Mouse (Mus musculus) liver, embryonic 13.5 days (tissue): ENCODE results near the gene Sox13. TPM values are rescaled to one million over a fixed set of nuclear protein-coding genes. Genes with fewer than 3 reads are reported as not detected.
A peak's percentile ranks its signal among the peaks of the same experiment; 100 is the strongest.

Experiments used
- ATAC-seq: fragments of 200-750 bp; cut with Nextera tagmentation; 2 replicates; pipeline ENCODE4 v1.8.0; 2017; ENCODE audit warnings: low read depth, mild to moderate bottlenecking, moderate number of reproducible peaks, moderate library complexity
- DNase-seq: peaks from one replicate; pipeline ENCODE4 v3.0.0; 2022
- H3K27ac ChIP-seq: fragments of 300-500 bp; sonication (generic); 2 replicates; pipeline ENCODE4 v1.5.1; 2015; ENCODE audit warnings: moderate library complexity, mild to moderate bottlenecking, inconsistent platforms
- H3K27me3 ChIP-seq: fragments of 300-500 bp; sonication (generic); 2 replicates; pipeline ENCODE4 v1.6.1; 2015; ENCODE audit warnings: mild to moderate bottlenecking, inconsistent platforms
- H3K36me3 ChIP-seq: fragments of 300-500 bp; sonication (generic); 2 replicates; pipeline ENCODE4 v1.6.1; 2015; ENCODE audit warnings: mild to moderate bottlenecking, inconsistent platforms
- H3K4me1 ChIP-seq: fragments of 300-500 bp; sonication (generic); replicated peaks from 2 replicates; pipeline ENCODE4 v1.6.1; 2015; ENCODE audit warnings: inconsistent platforms
- H3K4me2 ChIP-seq: fragments of 300-500 bp; sonication (generic); 2 replicates; pipeline ENCODE4 v1.6.1; 2015; ENCODE audit warnings: inconsistent platforms, mild to moderate bottlenecking, moderate library complexity
- H3K4me3 ChIP-seq: fragments of 300-500 bp; sonication (generic); replicated peaks from 2 replicates; pipeline ENCODE4 v1.5.1; 2015; ENCODE audit warnings: mild to moderate bottlenecking, inconsistent platforms
- H3K9ac ChIP-seq: fragments of 300-500 bp; sonication (generic); 2 replicates; pipeline ENCODE4 v1.6.1; 2015; ENCODE audit warnings: mild to moderate bottlenecking, inconsistent platforms
- H3K9me3 ChIP-seq: fragments of 300-500 bp; sonication (generic); replicated peaks from 2 replicates; pipeline ENCODE4 v1.6.1; 2016; ENCODE audit warnings: inconsistent platforms
- WGBS: fragments of 180-500 bp; shearing (Covaris S2); methylation state at CpG from one replicate; pipeline ENCODE4 v1.1.7; 2015; ENCODE audit not compliant: insufficient replicate concordance; 5-methylcytosine and 5-hydroxymethylcytosine counted together
- polyA plus RNA-seq: library from polyadenylated mRNA; unstranded; fragments of >200 nt; fragmentation: Nextera tagmentation; extraction: Ambion mirVana; gene quantifications from 2 replicates; pipeline ENCODE4 v1.2.1, GENCODE M21; 2015

Gene Sox13
- polyA plus RNA-seq, 1 experiment from 2014 or later, result 1.3 TPM

DNA sequence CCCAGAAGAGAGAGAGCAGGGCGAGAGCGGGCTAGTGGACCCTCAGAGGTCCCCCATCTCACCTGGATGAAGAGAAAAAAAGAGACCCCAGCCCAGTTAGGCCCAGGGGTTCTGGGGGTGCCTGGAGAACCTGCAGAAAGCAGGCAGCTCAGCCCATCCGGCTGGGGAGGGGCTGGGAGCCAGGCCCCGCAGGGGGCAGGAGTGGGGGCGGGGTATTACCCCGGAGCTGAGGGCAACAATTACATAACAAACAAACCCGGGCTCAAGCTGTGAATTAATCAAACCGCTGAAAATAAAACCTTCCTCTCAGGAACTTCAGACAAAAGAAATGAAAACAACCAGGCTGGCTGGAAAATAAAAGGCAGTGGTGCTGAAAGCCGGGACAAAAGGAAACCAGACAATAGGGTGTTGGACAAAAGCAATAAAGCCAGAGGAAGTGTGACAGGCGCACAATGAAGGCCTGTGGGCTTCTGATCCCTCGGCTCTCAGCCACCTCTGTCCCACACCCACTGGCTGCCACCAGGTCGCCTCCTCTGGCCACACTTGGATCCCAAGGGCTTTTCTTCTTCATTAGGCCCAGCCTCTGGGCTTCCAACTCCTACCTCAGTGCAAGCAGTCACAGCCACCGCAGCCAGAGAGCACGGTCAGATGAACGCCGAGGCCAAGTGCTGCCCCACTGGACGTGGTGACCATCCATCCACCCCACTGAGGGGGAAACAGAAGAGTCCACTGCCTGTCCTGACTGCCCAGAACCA lies 26.5 kb downstream of the Sox13 start:
- DNase-seq (no peak), ATAC-seq (no peak)
- H3K9ac ChIP-seq, result no peak overlapping the region
- H3K4me1 ChIP-seq, result peaks cover 15% of the 10 kb centered on the region
- H3K4me2 ChIP-seq, result no peak overlapping the region
- H3K27ac ChIP-seq, result no peak overlapping the region
- 29% methylated on average over 17 of the region's 17 CpGs for WGBS
- H3K36me3 ChIP-seq, result peaks cover 2% of the 10 kb centered on the region; the same call in 1 of the 2 replicates
- no peaks in the 10 kb centered on the region for H3K9me3 ChIP-seq
- H3K4me3 ChIP-seq, result no peak overlapping the region
- no peaks in the 10 kb centered on the region for H3K27me3 ChIP-seq

DNA sequence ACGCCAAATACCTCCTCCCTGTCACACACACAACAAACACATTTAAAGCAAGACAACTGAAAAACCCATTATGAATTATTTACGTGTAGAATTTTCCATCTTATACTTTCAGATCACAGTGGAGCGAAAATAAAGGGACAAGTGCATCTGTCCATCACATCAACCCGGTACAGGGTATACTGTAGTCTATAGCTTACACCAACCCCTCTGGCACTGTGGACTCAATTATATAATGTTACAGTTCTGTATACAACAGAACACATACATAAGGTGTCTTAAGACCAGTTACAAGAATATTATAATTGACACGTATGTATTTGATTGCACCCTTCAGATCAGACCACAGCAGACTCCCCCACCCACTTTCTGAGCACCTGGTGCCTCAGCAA lies 27.1 kb downstream of the Sox13 start:
- no peak overlapping the region for H3K27ac ChIP-seq
- DNase-seq, result no peak
- no peaks in the 10 kb centered on the region for H3K27me3 ChIP-seq
- no peak overlapping the region for H3K4me3 ChIP-seq
- WGBS, result 68% methylated on average over 5 of the region's 5 CpGs
- H3K9me3 ChIP-seq, result no peaks in the 10 kb centered on the region
- peaks cover 15% of the 10 kb centered on the region for H3K4me1 ChIP-seq
- H3K9ac ChIP-seq, result no peak overlapping the region
- H3K36me3 ChIP-seq, result peaks cover 3% of the 10 kb centered on the region
- H3K4me2 ChIP-seq, result no peak overlapping the region
- no peak for ATAC-seq

DNA sequence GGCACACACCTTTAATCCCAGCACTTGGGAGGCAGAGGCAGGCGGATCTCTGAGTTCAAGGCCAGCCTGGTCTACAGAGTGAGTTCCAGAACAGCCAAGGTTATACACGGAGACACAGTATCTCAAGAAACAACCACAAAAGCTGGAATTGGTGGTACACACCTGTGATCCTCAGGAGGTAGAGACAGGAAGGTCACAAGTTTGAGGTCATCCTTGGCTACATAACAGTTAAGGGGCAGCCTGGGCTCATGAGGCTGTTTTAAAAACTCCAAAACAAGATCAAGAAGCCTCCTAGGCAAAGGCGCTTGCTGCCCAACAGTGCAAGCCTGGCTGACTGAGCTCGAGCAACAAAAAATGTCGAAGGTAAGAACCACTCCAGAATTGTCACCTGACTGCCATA lies 27.5 kb downstream of the Sox13 start:
- H3K4me2 ChIP-seq, result no peak overlapping the region
- peaks cover 7% of the 10 kb centered on the region for H3K36me3 ChIP-seq
- DNase-seq (no peak), ATAC-seq (no peak)
- peaks cover 15% of the 10 kb centered on the region for H3K4me1 ChIP-seq
- no peak overlapping the region for H3K9ac ChIP-seq
- no peaks in the 10 kb centered on the region for H3K9me3 ChIP-seq
- WGBS, result 67% methylated on average over 5 of the region's 5 CpGs
- H3K27ac ChIP-seq, result no peak overlapping the region
- no peak overlapping the region for H3K4me3 ChIP-seq
- no peaks in the 10 kb centered on the region for H3K27me3 ChIP-seq

DNA sequence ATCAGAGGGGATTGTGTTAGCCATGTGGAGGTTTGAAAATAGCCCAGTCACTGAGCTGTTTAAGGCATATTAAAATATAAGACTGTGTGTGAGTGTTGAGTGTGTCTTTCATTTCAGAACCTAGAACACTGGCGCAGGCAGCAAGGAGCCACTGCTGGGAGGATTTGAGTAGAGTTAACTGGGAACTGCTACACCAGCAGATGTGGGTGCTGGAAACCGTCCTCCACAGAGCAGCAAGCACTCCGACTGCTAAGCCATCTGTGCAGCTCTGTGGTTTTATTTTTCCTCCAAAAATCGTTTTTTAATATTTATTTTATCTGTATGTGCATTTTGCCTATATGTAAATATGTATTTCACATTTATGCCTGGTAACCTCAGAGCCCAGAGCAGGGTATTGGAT lies 29.5 kb downstream of the Sox13 start:
- WGBS, result 56% methylated on average over 4 of the region's 4 CpGs
- Histone ChIP-seq H3K9me3 (no peaks in the 10 kb centered on the region), H3K4me3 (no peak overlapping the region), H3K27ac (no peak overlapping the region), H3K27me3 (no peaks in the 10 kb centered on the region), H3K9ac (no peak overlapping the region), H3K4me1 (peaks cover 9% of the 10 kb centered on the region), H3K4me2 (no peak overlapping the region), H3K36me3 (peaks cover 16% of the 10 kb centered on the region)
- DNase-seq (no peak), ATAC-seq (no peak)

DNA sequence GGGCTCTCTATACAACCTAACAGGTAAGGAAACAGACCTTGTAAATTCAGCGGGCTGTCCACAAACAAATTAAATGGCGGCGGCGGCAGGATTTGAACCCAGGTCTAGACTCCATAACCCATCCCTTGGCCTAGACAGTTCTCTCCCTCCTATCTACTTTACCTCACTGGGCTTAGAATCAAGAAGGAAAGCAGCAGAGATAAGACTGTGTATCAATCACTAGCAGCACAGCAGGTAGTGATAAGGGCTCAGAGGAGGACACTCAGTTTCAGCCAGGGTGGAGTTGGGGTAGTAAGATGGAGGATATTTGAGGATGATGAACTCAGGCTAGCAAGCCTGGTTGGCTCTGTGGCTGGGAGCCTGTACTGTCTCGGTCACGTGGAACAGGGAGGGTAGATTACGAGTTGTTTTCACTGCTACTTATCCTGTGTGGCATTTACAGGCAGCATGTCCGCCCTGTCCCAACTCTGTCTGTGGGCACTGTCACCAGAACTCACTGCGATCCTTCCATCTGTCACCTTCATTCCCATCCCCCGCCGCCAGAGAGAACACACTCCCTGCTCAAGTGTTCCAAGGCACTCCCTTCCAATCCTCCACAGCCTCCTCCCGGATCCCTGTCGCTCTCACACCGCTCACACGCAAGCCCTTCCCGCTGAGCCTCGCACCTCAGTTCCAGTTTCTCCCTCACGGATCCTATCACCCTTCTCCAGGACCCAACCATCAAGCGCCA lies 36.5 kb downstream of the Sox13 start:
- Histone ChIP-seq H3K9me3 (no peaks in the 10 kb centered on the region), H3K27me3 (no peaks in the 10 kb centered on the region), H3K9ac (no peak overlapping the region), H3K4me1 (peaks cover 15% of the 10 kb centered on the region), H3K4me2 (no peak overlapping the region), H3K36me3 (peaks cover 14% of the 10 kb centered on the region), H3K4me3 (no peak overlapping the region), H3K27ac (no peak overlapping the region)
- 69% methylated on average over 19 of the region's 19 CpGs for WGBS
- ATAC-seq (peak; percentile 45; the same call in 1 of the 2 replicates), DNase-seq (no peak)

DNA sequence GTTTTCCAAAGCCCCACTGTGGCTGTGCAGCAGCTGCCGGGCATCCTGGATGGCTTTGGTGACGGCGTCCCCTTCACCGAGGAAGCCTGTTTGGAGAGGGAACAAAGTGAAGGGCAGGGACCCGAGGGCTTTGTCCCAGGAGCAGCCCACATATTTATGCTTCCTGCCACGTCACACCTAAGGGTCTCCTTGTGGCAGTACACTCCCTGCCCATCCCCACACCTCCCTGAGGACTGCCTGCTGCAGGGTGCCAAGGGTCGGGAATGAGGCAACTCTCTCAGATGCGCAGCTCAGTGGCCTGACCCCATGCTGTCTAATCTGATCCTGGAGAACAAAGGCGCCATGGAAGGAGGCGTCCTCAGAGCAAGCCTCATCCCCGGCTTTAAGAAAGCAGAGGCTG lies 38.0 kb downstream of the Sox13 start:
- DNase-seq, result no peak
- Histone ChIP-seq H3K4me1 (peaks cover 15% of the 10 kb centered on the region), H3K4me3 (no peak overlapping the region), H3K9ac (no peak overlapping the region), H3K36me3 (peaks cover 5% of the 10 kb centered on the region; the same call in 1 of the 2 replicates), H3K4me2 (no peak overlapping the region), H3K9me3 (no peaks in the 10 kb centered on the region), H3K27ac (no peak overlapping the region), H3K27me3 (no peaks in the 10 kb centered on the region)
- WGBS, result 75% methylated on average over 11 of the region's 11 CpGs
- ATAC-seq, result no peak

DNA sequence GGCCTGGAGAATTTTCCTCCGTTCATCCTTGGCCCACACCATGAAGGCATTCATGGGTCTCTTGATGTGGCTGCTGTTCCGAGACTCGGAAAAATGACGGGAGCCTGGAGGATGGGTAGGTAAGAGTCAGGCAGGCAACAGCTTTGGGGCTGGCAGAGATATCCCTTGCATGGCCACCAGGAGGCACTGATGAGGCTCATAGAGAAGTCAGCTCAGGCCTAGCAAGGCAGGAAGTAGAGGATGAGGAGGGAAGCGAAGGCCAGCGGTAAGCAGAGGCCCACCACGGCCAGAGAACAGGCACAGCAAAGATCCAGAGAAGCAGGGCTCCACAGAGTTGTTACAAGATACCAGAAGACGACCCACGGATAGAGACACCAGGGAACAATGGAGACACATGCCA lies 38.7 kb downstream of the Sox13 start:
- no peak overlapping the region for H3K4me3 ChIP-seq
- no peaks in the 10 kb centered on the region for H3K9me3 ChIP-seq
- no peak overlapping the region for H3K4me2 ChIP-seq
- H3K27me3 ChIP-seq, result no peaks in the 10 kb centered on the region
- no peak overlapping the region for H3K9ac ChIP-seq
- H3K27ac ChIP-seq, result no peak overlapping the region
- no peak for ATAC-seq
- DNase-seq, result peak; percentile 58
- WGBS, result 29% methylated on average over 9 of the region's 9 CpGs
- H3K36me3 ChIP-seq, result peaks cover 5% of the 10 kb centered on the region; the same call in 1 of the 2 replicates
- H3K4me1 ChIP-seq, result peaks cover 15% of the 10 kb centered on the region

DNA sequence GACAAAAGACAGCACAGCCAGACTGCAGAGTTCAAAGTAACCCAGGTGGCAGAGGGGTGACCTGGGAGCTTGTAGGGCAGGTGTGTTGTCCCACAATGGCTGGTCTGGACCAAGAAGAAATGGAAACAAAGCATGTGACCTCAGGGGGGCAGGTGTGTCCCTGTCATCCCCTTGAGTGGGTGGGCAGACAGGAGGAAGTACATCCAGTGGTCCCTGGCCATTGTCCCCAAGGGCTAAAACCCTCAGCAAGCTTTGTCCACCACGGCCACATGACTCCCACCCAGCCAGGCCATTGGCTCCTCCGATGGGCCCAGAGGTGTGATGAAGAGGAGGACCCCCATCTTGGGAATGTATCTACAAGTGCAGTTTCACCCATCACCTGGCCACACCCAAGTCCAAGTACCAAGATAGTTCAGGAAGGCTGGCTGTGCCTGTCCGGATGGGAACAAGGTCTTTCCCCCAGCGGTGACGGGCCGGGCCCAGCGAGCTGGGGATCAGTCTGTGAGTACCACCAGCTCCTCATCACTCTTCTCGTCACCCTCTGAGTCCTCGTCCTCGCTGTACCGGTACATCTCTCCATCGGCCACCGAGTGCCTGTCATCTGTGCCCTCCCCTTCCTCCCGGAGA lies 40.9 kb downstream of the Sox13 start:
- Histone ChIP-seq H3K4me2 (no peak overlapping the region), H3K4me3 (no peak overlapping the region), H3K9me3 (no peaks in the 10 kb centered on the region), H3K36me3 (no peaks in the 10 kb centered on the region), H3K27ac (no peak overlapping the region), H3K4me1 (peaks cover 24% of the 10 kb centered on the region), H3K9ac (no peak overlapping the region), H3K27me3 (no peaks in the 10 kb centered on the region)
- ATAC-seq (no peak), DNase-seq (no peak)
- 77% methylated on average over 14 of the region's 14 CpGs for WGBS

DNA sequence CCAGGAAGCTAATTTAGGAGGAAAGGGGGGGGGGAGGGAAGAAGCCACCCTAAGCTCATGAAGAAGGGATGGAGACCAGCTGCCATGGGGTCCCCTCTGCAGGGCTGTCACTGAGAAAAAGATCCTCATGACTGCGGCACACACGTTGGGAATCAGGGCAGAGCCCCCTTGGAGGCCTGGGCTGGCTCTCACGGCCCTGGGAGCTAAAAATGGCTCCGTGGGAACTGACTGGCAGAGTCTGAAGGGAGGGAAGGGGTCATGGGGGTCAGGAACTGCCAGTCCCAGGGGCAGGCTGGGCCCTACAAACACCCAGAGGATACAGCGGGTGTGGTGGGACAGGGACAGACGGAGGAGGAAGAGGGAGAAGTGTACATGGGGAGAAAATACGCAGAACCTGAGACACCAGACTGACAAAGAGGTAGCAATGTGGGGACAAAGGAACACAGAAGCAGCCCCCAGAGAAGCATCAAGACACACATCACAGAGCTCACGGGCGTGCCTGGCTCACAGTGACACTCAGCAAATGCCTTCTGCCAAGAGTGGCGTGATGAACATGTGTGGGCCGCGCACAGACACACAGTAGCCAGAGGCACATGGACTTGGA lies 41.5 kb downstream of the Sox13 start:
- H3K27me3 ChIP-seq, result no peaks in the 10 kb centered on the region
- H3K4me1 ChIP-seq, result peaks cover 23% of the 10 kb centered on the region
- H3K9me3 ChIP-seq, result no peaks in the 10 kb centered on the region
- no peaks in the 10 kb centered on the region for H3K36me3 ChIP-seq
- 55% methylated on average over 12 of the region's 12 CpGs for WGBS
- no peak overlapping the region for H3K4me2 ChIP-seq
- no peak for ATAC-seq
- H3K4me3 ChIP-seq, result no peak overlapping the region
- H3K27ac ChIP-seq, result no peak overlapping the region
- no peak for DNase-seq
- H3K9ac ChIP-seq, result no peak overlapping the region

DNA sequence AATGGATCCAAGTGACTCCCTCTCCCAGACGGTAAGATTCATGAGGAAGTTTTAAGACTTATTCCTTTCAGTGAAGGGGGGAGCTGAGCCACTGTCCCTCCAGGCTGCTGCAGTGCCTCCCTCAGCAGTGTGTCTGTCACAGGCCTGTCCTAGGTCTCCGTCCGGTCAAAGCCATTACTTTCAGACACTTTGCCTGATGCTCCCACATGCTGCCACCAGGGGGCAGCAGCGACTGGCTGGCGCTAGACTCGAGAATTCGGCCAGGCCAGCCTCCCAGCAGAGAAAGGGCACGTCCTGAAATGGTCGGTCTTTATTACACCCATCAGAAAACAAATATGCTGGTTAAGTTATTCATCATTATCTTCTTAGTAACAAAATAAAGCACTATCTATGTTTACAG lies 42.2 kb downstream of the Sox13 start:
- H3K27ac ChIP-seq, result no peak overlapping the region
- H3K36me3 ChIP-seq, result no peaks in the 10 kb centered on the region
- no peak overlapping the region for H3K4me2 ChIP-seq
- 8% methylated on average over 9 of the region's 9 CpGs for WGBS
- DNase-seq, result no peak
- H3K4me1 ChIP-seq, result peaks cover 17% of the 10 kb centered on the region
- H3K9me3 ChIP-seq, result no peaks in the 10 kb centered on the region
- peak; percentile 7; the same call in 1 of the 2 replicates for ATAC-seq
- no peak overlapping the region for H3K4me3 ChIP-seq
- H3K9ac ChIP-seq, result no peak overlapping the region
- H3K27me3 ChIP-seq, result no peaks in the 10 kb centered on the region

DNA sequence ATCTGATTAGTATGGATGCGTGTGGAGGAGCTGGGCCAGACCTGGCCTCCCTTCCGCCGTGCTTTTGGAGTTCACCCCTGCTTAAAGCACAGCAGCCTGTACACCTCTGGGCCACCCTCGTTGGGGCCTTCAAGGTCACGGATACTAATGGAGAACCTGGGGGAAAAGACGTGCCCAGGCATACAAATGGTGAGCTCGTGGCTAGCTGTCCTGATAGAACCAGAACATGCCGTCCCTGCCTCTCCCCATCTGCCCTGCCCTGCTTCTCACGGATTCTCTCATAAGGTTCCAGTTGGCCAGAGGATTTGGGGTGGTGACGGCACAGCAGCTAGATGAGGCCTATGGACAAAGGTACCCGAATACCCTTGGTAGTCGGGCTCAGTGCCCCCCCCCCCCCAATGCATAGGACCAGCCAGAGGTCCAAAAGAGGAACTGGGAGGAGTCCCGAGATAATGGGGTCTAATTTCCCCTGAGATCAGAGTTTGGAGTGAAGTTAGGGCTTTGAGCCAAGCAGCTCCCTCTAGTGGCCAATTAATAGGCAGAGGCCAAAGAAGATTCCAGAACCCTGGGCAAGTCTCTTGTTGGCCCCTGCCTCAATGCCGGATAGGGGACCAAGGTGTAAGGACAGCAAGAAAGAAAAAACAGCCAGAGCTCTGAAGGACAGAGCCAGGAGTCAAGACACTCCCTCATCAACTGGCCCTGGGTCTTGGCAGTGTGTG lies 43.7 kb downstream of the Sox13 start:
- H3K9ac ChIP-seq, result no peak overlapping the region
- no peaks in the 10 kb centered on the region for H3K36me3 ChIP-seq
- H3K4me2 ChIP-seq, result no peak overlapping the region
- no peaks in the 10 kb centered on the region for H3K9me3 ChIP-seq
- no peak overlapping the region for H3K27ac ChIP-seq
- 42% methylated on average over 14 of the region's 14 CpGs for WGBS
- ATAC-seq (no peak), DNase-seq (no peak)
- H3K4me1 ChIP-seq, result peaks cover 16% of the 10 kb centered on the region; the same call in 1 of the 2 replicates
- H3K4me3 ChIP-seq, result no peak overlapping the region
- H3K27me3 ChIP-seq, result no peaks in the 10 kb centered on the region
